Mouse (Mus musculus) cortical plate, adult 2 months (tissue): ENCODE results near the gene Trmt2a.

ENCODE experiments used
- CTCF ChIP-seq: fragments of 200-500 bp; IDR thresholded peaks from 2 replicates; pipeline ENCODE4 v1.5.1; 2011; ENCODE audit warnings: mild to moderate bottlenecking, control low read depth, low read length; ENCODE audit not compliant: insufficient read depth; ENCODE audit errors: extremely low read depth
- POLR2A ChIP-seq: fragments of 200-500 bp; IDR thresholded peaks from 2 replicates; pipeline ENCODE4 v1.6.1; 2011; ENCODE audit warnings: mild to moderate bottlenecking, low read length, control low read depth; ENCODE audit not compliant: insufficient read depth; ENCODE audit errors: extremely low read depth

DNA sequence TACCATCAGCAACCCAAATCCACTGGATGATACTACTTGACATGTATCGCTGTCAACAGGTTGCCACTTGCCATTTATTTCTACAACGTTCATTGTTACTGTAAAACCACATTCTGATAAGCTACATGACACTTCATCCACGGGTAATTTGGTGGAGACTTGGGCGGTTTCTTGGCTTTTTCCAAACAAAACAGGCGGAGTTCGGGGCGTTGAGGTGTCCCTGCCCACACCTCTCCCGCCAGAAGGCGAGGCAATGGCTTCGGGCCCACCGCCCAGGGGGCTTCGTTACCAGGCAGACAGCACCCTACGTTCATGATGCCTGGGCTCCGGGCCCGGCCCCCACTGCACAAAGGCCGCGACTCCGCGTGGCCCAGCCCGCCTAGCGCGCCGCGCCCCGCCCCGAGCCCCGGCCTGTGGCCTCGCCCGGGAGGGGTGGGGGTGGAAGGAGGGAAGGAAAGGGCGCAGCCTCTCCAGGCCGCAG lies 40.1 kb downstream of the Trmt2a start:
- TF ChIP-seq POLR2A (no peak), CTCF (no peak)
